32 mouse cellular contexts compared by ENCODE assay signal in genomic region chr3:19420912-19421311, GRCm38 (mm10).
"Had no signal": no experiment of that assay in that cellular context is flagged by ENCODE, and none has a peak within 500 bp of the region (broad histone marks: within the 10 kb centered on the region; RNA-seq: fewer than 3 reads in every experiment).

No protein-coding gene starts in this region.

- ATAC-seq: liver, embryonic 12.5 days; liver, postnatal 0 days; lung, postnatal 0 days; midbrain, embryonic 13.5 days; midbrain, embryonic 15.5 days; midbrain, embryonic 16.5 days had no signal

- DNase-seq: left cerebral cortex, postnatal 4 days; liver; liver, embryonic 13.5 days; liver, postnatal 0 days; lung, adult 18-20 months; lung, adult 2 months; lung, embryonic 14.5 days; lung, postnatal 10 days; lung, postnatal 14 days; lung, postnatal 36 days; lung, postnatal 4 days; midbrain, embryonic 14.5 days had no signal

- H3K9ac ChIP-seq: limb, embryonic 12.5 days; limb, embryonic 13.5 days; limb, embryonic 15.5 days; liver, embryonic 12.5 days; liver, embryonic 13.5 days; liver, embryonic 14.5 days; liver, embryonic 15.5 days; liver, postnatal 0 days; lung, embryonic 14.5 days; lung, embryonic 15.5 days; midbrain, embryonic 12.5 days; midbrain, embryonic 13.5 days; midbrain, embryonic 15.5 days; neural tube, embryonic 12.5 days had no signal

- H3K9me3 ChIP-seq: limb, embryonic 10.5 days; limb, embryonic 12.5 days; limb, embryonic 13.5 days; limb, embryonic 15.5 days; liver, embryonic 12.5 days; liver, embryonic 13.5 days; liver, embryonic 15.5 days; lung, embryonic 15.5 days; megakaryocyte, embryonic 14.5 days; midbrain, embryonic 10.5 days; midbrain, embryonic 12.5 days; midbrain, embryonic 13.5 days; midbrain, embryonic 15.5 days; neural tube, embryonic 12.5 days had no signal

- H3K36me3 ChIP-seq: limb, embryonic 10.5 days; limb, embryonic 12.5 days; limb, embryonic 13.5 days; limb, embryonic 15.5 days; liver, embryonic 12.5 days; liver, embryonic 13.5 days; liver, embryonic 15.5 days; lung, embryonic 15.5 days; midbrain, embryonic 10.5 days; midbrain, embryonic 12.5 days; midbrain, embryonic 13.5 days; midbrain, embryonic 15.5 days; neural tube, embryonic 12.5 days had no signal

- H3K4me3 ChIP-seq: limb, embryonic 10.5 days; limb, embryonic 12.5 days; limb, embryonic 13.5 days; limb, embryonic 15.5 days; liver, embryonic 12.5 days; liver, embryonic 13.5 days; liver, embryonic 15.5 days; lung, embryonic 15.5 days; megakaryocyte, embryonic 14.5 days; midbrain, embryonic 10.5 days; midbrain, embryonic 12.5 days; midbrain, embryonic 13.5 days; midbrain, embryonic 15.5 days; myocyte; neural tube, embryonic 12.5 days had no signal

- H3K27me3 ChIP-seq: limb, embryonic 12.5 days; limb, embryonic 13.5 days; limb, embryonic 15.5 days; liver, embryonic 12.5 days; liver, embryonic 13.5 days; liver, embryonic 15.5 days; lung, embryonic 15.5 days; megakaryocyte, embryonic 14.5 days; midbrain, embryonic 12.5 days; midbrain, embryonic 13.5 days; midbrain, embryonic 15.5 days; neural tube, embryonic 12.5 days had no signal

- H3K4me2 ChIP-seq: limb, embryonic 12.5 days; limb, embryonic 13.5 days; limb, embryonic 15.5 days; liver, embryonic 11.5 days; liver, embryonic 12.5 days; liver, embryonic 13.5 days; liver, embryonic 15.5 days; lung, embryonic 14.5 days; lung, embryonic 15.5 days; midbrain, embryonic 11.5 days; midbrain, embryonic 12.5 days; midbrain, embryonic 13.5 days; midbrain, embryonic 15.5 days; neural tube, embryonic 12.5 days had no signal

- H3K4me1 ChIP-seq: limb, embryonic 10.5 days; limb, embryonic 12.5 days; liver, embryonic 12.5 days; liver, embryonic 13.5 days; liver, embryonic 15.5 days; megakaryocyte, embryonic 14.5 days; midbrain, embryonic 10.5 days; midbrain, embryonic 12.5 days; midbrain, embryonic 13.5 days; midbrain, embryonic 15.5 days; neural tube, embryonic 12.5 days had no signal

- H3K27ac ChIP-seq: limb, embryonic 10.5 days; limb, embryonic 12.5 days; limb, embryonic 13.5 days; limb, embryonic 15.5 days; liver, embryonic 12.5 days; liver, embryonic 13.5 days; liver, embryonic 14.5 days; liver, embryonic 15.5 days; lung, embryonic 15.5 days; macrophage; midbrain, embryonic 10.5 days; midbrain, embryonic 12.5 days; midbrain, embryonic 13.5 days; midbrain, embryonic 15.5 days; neural tube, embryonic 12.5 days had no signal
